Mouse (Mus musculus): ENCODE results near the gene Ccser1.
A peak's percentile ranks its signal among the peaks of the same experiment; 100 is the strongest.

The Ccser1 gene

GRCm38 (mm10) chr6:61300975-61301374 is 120.9 kb downstream of the Ccser1 start:
- DNase-seq = no peak

GRCm38 (mm10) chr6:61301631-61302030 is 121.5 kb downstream of the Ccser1 start:
- DNase-seq = peak in 1 of 2 experiments; percentile 31

GRCm38 (mm10) chr6:61311324-61312091 is 131.4 kb downstream of the Ccser1 start:
- no peak for DNase-seq

GRCm38 (mm10) chr6:61315884-61316601 is 135.9 kb downstream of the Ccser1 start:
- peak; percentile 55 to 68 for DNase-seq

DNA sequence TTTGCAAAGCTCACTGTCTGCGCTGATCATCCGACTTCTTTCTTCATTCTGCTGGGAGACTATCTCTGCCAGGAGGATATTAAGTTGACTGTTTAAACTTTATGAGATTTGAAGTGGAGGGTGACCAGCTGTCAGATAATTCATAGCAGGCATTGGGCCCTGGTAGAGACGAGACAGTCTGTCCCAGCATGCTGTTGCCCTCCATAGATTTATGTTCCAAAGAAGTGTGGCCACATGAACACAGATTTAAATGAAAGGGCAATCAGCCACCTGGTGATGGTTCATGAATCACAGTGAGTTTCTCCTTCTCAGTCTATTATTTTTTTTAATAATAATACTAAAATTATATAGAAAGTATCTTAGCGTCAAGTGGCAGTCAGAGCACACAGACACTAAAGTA is 140.7 kb downstream of the Ccser1 start:
- DNase-seq = peak in 1 of 2 experiments; percentile 16

- no peak for DNase-seq
Observed at GRCm38 (mm10) chr6:61322328-61322727, 142.2 kb downstream of the Ccser1 start.

DNA sequence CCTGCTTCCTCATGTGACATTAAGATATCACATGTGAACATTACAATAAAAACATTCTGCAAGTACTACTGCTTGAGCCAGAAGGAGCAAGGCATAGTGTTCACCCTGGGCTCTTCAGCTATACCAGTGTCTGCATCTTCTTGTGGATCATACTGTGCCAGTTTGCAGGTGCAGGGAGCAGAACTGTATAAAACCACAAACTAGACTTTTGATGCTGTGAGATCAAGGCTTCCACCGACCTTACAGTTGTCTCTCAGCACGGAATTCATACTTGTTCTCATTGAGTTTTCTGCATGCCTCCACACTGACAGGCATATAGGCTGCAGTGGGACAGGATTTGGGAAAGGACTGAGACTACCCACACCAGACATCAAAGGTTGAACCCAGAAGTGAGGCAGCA is 146.0 kb downstream of the Ccser1 start:
- DNase-seq = no peak

DNA sequence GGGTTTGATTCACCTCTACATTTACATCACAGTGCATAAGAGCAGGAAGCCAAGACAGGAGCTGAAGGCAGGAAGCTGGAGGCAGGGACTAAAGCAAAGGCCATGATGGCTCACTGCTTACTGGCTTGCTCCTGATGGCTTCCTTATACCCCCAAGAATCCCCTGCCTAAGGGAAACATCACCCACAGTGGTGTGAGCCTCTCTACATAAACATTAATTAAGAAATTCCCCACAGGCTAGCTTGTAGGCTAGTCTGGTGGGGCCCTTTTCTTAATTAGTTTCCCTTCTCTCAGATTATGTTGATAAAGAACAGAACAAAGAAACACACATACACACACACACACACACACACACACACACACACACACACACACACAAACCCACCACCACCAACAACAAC is 148.9 kb downstream of the Ccser1 start:
- no peak for DNase-seq

DNA sequence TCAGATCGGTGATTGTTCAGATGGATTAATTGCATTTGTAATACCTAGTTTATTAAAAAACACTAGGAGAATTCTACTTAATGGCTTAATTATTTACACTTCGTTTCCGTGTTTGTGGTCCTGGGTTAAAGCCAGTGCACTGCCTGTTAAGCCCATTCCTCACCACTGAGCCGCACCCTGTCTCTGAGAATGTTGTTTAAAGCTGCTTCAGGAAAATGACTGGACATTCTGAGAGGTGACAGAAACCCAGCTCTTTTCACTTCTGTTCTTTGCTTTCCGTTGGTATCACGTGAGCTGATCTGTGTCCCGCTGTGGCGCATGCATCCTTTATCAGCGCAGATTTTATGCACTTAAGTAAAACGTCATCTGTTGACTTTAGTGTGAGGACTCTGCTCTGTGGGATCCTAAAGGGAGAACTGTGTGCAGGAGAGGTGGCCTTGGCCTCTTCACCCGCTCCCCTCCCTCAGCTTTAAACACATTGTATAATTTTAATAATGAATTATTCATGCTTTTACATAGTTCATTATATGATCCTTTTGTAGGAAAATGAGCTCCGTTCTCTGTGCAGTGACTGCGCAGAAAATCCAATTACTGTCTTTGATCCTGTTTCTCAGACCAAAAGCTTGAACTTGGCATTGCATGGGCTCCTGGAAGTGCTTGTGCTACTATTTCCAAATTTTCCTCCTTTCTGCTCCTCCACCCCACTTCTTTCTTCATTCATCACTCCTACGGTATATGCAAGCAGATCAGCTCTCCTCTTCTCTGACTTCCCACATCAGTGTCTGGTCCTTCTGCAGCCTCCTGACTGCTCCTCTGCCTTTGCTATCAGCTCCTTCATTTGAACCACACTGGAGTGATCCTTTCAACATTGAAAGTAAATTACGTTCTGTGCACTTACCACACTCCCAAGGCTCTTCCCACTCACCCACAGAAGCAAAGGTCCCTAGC is 149.7 kb downstream of the Ccser1 start:
- DNase-seq = no peak

DNA sequence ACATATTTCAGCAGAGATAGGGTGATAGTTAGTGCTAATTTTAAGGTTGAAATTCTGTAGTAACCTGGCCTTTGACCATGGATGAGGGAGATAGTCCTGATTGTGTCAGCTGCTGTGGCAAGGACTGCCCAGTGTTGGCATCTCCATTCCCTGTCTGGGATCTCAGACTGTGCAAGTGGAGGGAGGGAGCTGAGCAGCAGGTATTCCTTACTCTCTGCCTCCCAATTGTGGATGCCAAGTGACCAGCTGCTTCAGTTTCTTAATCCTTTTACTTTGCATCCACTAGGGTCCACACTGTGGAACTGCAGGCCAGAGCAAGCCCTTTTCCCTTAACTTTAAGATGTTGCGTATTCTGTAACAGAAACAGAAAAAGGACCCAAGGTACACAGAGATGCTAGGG is 154.3 kb downstream of the Ccser1 start:
- DNase-seq = peak in 1 of 2 experiments; percentile 17

- DNase-seq = peak in 1 of 2 experiments; percentile 48
Observed at GRCm38 (mm10) chr6:61347045-61347838, 167.1 kb downstream of the Ccser1 start.

DNA sequence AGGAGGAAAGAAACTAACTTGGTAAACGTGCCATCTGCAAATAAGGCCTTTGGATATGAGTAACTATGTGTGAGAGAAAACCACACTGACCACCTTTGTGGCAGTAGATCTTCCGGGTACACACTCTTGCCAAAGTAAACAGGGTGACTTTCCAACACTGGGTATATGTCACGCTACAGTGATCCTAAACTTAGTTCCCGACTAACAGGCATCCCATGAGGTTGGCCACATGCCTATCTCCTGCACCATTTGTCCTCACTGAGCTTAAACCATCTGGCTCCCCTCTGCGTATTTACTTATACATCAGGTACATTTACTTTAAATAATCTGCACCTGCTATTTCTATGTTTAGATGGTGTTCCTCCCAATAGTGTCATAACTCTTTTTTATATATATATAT is 183.6 kb downstream of the Ccser1 start:
- peak; percentile 33 to 60 for DNase-seq

DNA sequence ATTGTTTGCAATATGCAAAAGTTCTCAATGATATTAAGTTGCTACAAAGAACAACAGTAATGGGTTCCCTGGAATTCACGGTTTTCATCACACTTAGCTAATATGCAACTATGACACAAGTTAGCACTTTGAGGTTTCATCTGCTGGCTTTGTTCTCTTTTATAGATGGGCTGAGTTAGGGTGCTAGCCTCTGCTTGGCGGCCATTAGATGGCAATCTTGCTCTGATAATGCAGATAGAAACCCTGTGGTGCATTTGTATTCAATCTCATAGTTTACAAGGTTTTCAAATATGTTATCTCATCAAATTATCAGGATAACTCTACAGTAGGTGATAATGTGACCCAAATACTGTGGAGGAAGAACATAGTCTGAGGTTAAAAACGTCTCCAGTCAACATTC is 202.4 kb downstream of the Ccser1 start:
- DNase-seq = peak in 1 of 2 experiments; percentile 25

- DNase-seq = no peak
Observed at GRCm38 (mm10) chr6:61382991-61383390, 202.9 kb downstream of the Ccser1 start.

- no peak for DNase-seq
Observed at GRCm38 (mm10) chr6:61387046-61387445, 206.9 kb downstream of the Ccser1 start.

DNA sequence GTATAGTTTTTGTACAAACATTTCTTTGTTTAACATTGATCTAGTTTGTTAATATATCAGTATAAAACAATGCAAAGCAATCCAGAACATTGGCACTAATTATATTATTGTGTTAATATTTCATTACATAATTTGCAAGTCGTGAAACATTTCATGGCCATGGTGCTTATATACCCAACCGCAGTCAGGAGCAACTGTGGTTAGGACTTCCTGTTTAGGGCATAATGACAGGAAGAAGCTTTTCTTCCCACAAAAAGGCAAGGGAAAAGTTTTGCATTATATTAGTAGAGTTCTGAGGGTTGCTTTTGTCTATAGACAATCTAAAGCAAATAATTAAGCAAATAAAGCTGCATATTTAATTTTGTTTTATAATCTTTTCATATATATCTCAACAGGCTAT is 247.4 kb downstream of the Ccser1 start:
- DNase-seq = no peak

GRCm38 (mm10) chr6:61430881-61431725 is 251.0 kb downstream of the Ccser1 start:
- peak; percentile 20 to 25 for DNase-seq

DNA sequence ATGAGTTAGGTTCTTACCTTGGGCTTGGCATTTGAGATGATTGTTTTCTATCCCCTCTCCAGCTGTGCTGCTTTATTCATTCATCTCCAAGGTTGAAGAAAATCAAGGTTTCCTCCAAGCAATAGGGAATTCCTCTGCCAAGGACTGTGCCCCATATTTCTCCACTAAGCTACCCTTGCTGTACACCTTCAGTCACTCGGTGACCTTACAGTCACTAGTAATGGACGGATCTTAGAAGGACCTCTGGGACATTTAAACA is 251.5 kb downstream of the Ccser1 start:
- no peak for DNase-seq

- no peak for DNase-seq
Observed at GRCm38 (mm10) chr6:61432167-61432566, 252.0 kb downstream of the Ccser1 start.

DNA sequence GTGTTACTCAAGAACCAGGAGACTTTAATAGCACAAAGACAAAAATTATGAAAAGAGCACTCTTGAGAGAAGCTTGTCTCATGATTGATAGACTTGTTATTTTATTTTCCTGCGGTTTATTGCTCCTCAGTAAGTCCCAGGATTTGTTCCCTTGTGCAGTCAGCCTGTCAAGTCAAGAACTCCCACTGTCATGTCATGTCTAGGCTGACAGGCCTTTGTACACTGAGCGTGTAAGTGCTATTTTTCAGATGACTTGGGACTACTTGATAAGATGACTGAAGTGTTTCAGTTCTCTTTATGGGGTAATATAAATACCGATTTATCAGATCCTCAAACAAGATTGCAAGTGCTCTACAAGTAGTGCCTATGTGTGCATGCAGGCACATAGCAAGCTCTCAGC is 252.6 kb downstream of the Ccser1 start:
- no peak for DNase-seq

DNA sequence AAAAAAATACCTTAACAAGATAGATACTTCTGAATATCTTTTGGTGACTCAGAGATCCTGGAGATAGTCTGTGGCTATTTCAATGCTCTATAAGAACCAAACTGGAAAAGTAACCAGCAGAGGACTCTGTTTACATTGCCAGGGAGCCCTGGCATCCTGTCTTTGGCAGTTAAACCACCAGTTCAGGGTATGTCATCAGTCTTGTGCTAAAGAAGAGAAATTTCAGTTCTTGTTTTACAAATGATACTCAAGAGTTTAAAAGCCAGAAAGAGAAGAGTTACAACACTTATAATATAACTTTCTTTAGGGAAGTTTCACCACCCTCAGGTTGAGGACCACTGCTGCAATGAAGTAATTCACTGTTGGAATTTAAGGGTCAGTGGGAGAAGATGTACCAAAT is 258.0 kb downstream of the Ccser1 start:
- no peak for DNase-seq
